Comparison of ENCODE assay signal across 12 mouse cellular contexts in genomic region chr2:32140498-32140934, GRCm38 (mm10). TPM values are rescaled to one million over a fixed set of nuclear protein-coding genes. Genes with fewer than 3 reads are reported as not detected.
DNase-seq lines count a peak whose midpoint lies in the region; ATAC-seq and TF ChIP-seq lines count a peak whose summit lies in the region.
"Had no signal": no experiment of that assay in that cellular context is flagged by ENCODE, and none has a peak within 500 bp of the region (broad histone marks: within the 10 kb centered on the region; RNA-seq: fewer than 3 reads in every experiment).

No protein-coding gene starts in this region.

- TF ChIP-seq CTCF in kidney, adult 2 months (conservative IDR thresholded peaks at IDR 0.05; ENCODE audit: insufficient read depth, insufficient read length, low read depth, low read length): no peak
- TF ChIP-seq CTCF in ES-Bruce4 (IDR thresholded peaks at IDR 0.05; ENCODE audit: low read depth, low read length): no peak

- H3K36me3 ChIP-seq in kidney, adult 2 months (ENCODE audit: control insufficient read depth, insufficient read depth, low read length): no peaks in the 10 kb centered on the region
- no peaks in the 10 kb centered on the region for H3K36me3 ChIP-seq in kidney, embryonic 16.5 days (ENCODE audit: insufficient read depth, low read length)
- H3K36me3 ChIP-seq in ES-Bruce4 (ENCODE audit: control insufficient read depth, insufficient read depth, low read length, poor library complexity, severe bottlenecking): no peaks in the 10 kb centered on the region
- no peaks in the 10 kb centered on the region for H3K36me3 ChIP-seq in hindbrain, embryonic 13.5 days
- H3K36me3 ChIP-seq: lung, embryonic 15.5 days; stomach, embryonic 15.5 days had no signal

- TF ChIP-seq EP300 in ES-Bruce4 (IDR thresholded peaks at IDR 0.05; ENCODE audit: insufficient read depth, low read depth, low read length): 0 out of 2 replicates have a peak, but pooled peaks have one; percentile 37

- H3K4me1 ChIP-seq in kidney, adult 2 months (ENCODE audit: control insufficient read depth, insufficient read depth, low read length): no peaks in the 10 kb centered on the region; the same call in 1 of the 2 replicates
- peaks cover 9% of the 10 kb centered on the region; the same call in 1 of the 2 replicates for H3K4me1 ChIP-seq in kidney, embryonic 16.5 days (ENCODE audit: insufficient read depth, low read length)
- peaks cover 8% of the 10 kb centered on the region for H3K4me1 ChIP-seq in ES-Bruce4 (ENCODE audit: control insufficient read depth, insufficient read depth, low read length)
- H3K4me1 ChIP-seq in hindbrain, embryonic 13.5 days (replicated peaks): peaks cover 17% of the 10 kb centered on the region

- no peak for ATAC-seq in kidney, embryonic 16.5 days (ENCODE audit: low FRiP score, low TSS enrichment)
- no peak for ATAC-seq in hindbrain, embryonic 13.5 days (ENCODE audit: low FRiP score)

- H3K4me3 ChIP-seq in kidney, adult 2 months (ENCODE audit: insufficient read depth, low read depth, low read length): no peak overlapping the region
- no peak overlapping the region for H3K4me3 ChIP-seq in kidney, embryonic 16.5 days (ENCODE audit: low read length)
- H3K4me3 ChIP-seq in ES-Bruce4 (ENCODE audit: low read depth, low read length): no peak overlapping the region
- no peak overlapping the region for H3K4me3 ChIP-seq in hindbrain, embryonic 13.5 days
- H3K4me3 ChIP-seq: lung, embryonic 15.5 days; stomach, embryonic 15.5 days had no signal

- DNase-seq in kidney, adult 2 months: peak; percentile 91
- DNase-seq in 416B (ENCODE audit: low read depth): peak; percentile 52
- DNase-seq in embryo, embryonic 10 days (ENCODE audit: low spot score): no peak
- no peak for DNase-seq in cerebellum, adult 8-10 months
- no peak for DNase-seq in cerebellum, postnatal 36 days
- DNase-seq: heart, adult 18-20 months; heart, postnatal 36 days had no signal

- no peak overlapping the region for H3K27ac ChIP-seq in kidney, adult 2 months (ENCODE audit: insufficient read depth, low read depth, low read length)
- no peak overlapping the region for H3K27ac ChIP-seq in kidney, embryonic 16.5 days (ENCODE audit: low read length)
- H3K27ac ChIP-seq in ES-Bruce4 (ENCODE audit: insufficient read depth, low read length): peak overlapping the region; percentile 85
- H3K27ac ChIP-seq in hindbrain, embryonic 13.5 days: no peak overlapping the region
- H3K27ac ChIP-seq: lung, embryonic 15.5 days; stomach, embryonic 15.5 days had no signal

- H3K9me3 ChIP-seq in kidney, embryonic 16.5 days (ENCODE audit: low read length): no peaks in the 10 kb centered on the region
- H3K9me3 ChIP-seq in ES-Bruce4 (replicated peaks; ENCODE audit: control insufficient read depth, insufficient read depth, low read length, poor library complexity, severe bottlenecking): no peaks in the 10 kb centered on the region
- H3K9me3 ChIP-seq in hindbrain, embryonic 13.5 days: no peaks in the 10 kb centered on the region
- H3K9me3 ChIP-seq: lung, embryonic 15.5 days; stomach, embryonic 15.5 days had no signal

- TF ChIP-seq POLR2A in kidney, adult 2 months (IDR thresholded peaks at IDR 0.05; ENCODE audit: low read depth, low read length): no peak
- TF ChIP-seq POLR2A in ES-Bruce4 (IDR thresholded peaks at IDR 0.05; ENCODE audit: insufficient read depth, low read length): no peak

- no peak overlapping the region for H3K4me2 ChIP-seq in kidney, embryonic 16.5 days (replicated peaks; ENCODE audit: low read depth, low read length)
- H3K4me2 ChIP-seq in hindbrain, embryonic 13.5 days: no peak overlapping the region
- H3K4me2 ChIP-seq: lung, embryonic 15.5 days; stomach, embryonic 15.5 days had no signal

- no peaks in the 10 kb centered on the region for H3K27me3 ChIP-seq in kidney, adult 2 months (replicated peaks; ENCODE audit: control insufficient read depth, insufficient read depth, low read length)
- H3K27me3 ChIP-seq in kidney, embryonic 16.5 days (ENCODE audit: insufficient read depth, low read length): no peaks in the 10 kb centered on the region
- H3K27me3 ChIP-seq in ES-Bruce4 (ENCODE audit: control insufficient read depth, insufficient read depth, low read length, poor library complexity, severe bottlenecking): no peaks in the 10 kb centered on the region
- H3K27me3 ChIP-seq in hindbrain, embryonic 13.5 days: no peaks in the 10 kb centered on the region
- H3K27me3 ChIP-seq: lung, embryonic 15.5 days; stomach, embryonic 15.5 days had no signal

- no peak overlapping the region; the same call in 1 of the 2 replicates for H3K9ac ChIP-seq in kidney, embryonic 16.5 days (replicated peaks; ENCODE audit: low read length)
- no peak overlapping the region for H3K9ac ChIP-seq in ES-Bruce4 (ENCODE audit: low read depth, poor library complexity, severe bottlenecking)
- H3K9ac ChIP-seq in hindbrain, embryonic 13.5 days: peak overlapping the region; percentile 39; the same call in 1 of the 2 replicates
- H3K9ac ChIP-seq: lung, embryonic 15.5 days; stomach, embryonic 15.5 days had no signal

- 6% methylated on average over 4 of the region's 4 CpGs for WGBS in kidney, adult 2 months
- 19% methylated on average over 4 of the region's 4 CpGs for WGBS in kidney, embryonic 16.5 days
- 31% methylated on average over 4 of the region's 4 CpGs for WGBS in hindbrain, embryonic 13.5 days

RNA-seq across cellular contexts. Expression of gene Prrc2b, which starts 10.4 kb away (rescaled TPM):
- polyA plus RNA-seq in kidney, adult 2 months (2012; rRNA removed): 42.5 and 43.5 TPM in 2 replicates
- 30.3 and 30.4 TPM in 2 replicates for polyA plus RNA-seq in kidney, embryonic 16.5 days (2015; fragmentation: Nextera tagmentation; extraction: Ambion mirVana)
- polyA plus RNA-seq in ES-Bruce4 (2011; ENCODE audit: insufficient read depth, insufficient read length, low read depth, missing spikeins): 106 and 112 TPM in 2 replicates
- 65.8 and 68.8 TPM in 2 replicates for polyA plus RNA-seq in hindbrain, embryonic 13.5 days (2015; fragmentation: Nextera tagmentation; extraction: Ambion mirVana)

RNA-seq across cellular contexts. Expression of gene Plpp7, which starts 45.2 kb away (rescaled TPM):
- polyA plus RNA-seq in kidney, adult 2 months (2012; rRNA removed): 5.7 and 6.0 TPM in 2 replicates
- polyA plus RNA-seq in kidney, embryonic 16.5 days (2015; fragmentation: Nextera tagmentation; extraction: Ambion mirVana): 6.8 and 7.8 TPM in 2 replicates
- 1.2 TPM in 1 of 2 replicates, not detected in the other for polyA plus RNA-seq in ES-Bruce4 (2011; ENCODE audit: insufficient read depth, insufficient read length, low read depth, missing spikeins)
- polyA plus RNA-seq in hindbrain, embryonic 13.5 days (2015; fragmentation: Nextera tagmentation; extraction: Ambion mirVana): 21.6 and 21.7 TPM in 2 replicates

RNA-seq across cellular contexts. Expression of gene Fam78a, which starts 55.9 kb away (rescaled TPM):
- polyA plus RNA-seq in kidney, adult 2 months (2012; rRNA removed): 2.6 and 4.9 TPM in 2 replicates
- polyA plus RNA-seq in kidney, embryonic 16.5 days (2015; fragmentation: Nextera tagmentation; extraction: Ambion mirVana): 1.6 and 1.8 TPM in 2 replicates
- polyA plus RNA-seq in ES-Bruce4 (2011; ENCODE audit: insufficient read depth, insufficient read length, low read depth, missing spikeins): 1.6 and 3.0 TPM in 2 replicates
- polyA plus RNA-seq in hindbrain, embryonic 13.5 days (2015; fragmentation: Nextera tagmentation; extraction: Ambion mirVana): 0.63 and 0.74 TPM in 2 replicates

Comparison
In these comparisons a context has a peak if more than half of its experiments do, and no peak if none do; other contexts are left out.
1. DNase-seq: peak in kidney, adult 2 months (single experiment) and 416B (single experiment); none in embryo, embryonic 10 days (single experiment), cerebellum, adult 8-10 months (single experiment) and cerebellum, postnatal 36 days (0 of 2).